Mouse (Mus musculus): ENCODE measurements at regions not wholly inside any gene's neighbourhood (a gene's known extent, or its start where the extent isn't known, plus 50 kb on each side); places are given as distances from the start of the nearest gene placed in this dataset.

GRCm38 (mm10) chr9:17294327-17294726 is 793.2 kb upstream of the Fat3 start:
- no peak for DNase-seq (ENCODE audit: low spot score in 2 of 2)

GRCm38 (mm10) chr9:17288790-17289596 is 787.9 kb upstream of the Fat3 start:
- DNase-seq (ENCODE audit: low spot score in 2 of 2) = no peak

- no peak for DNase-seq (ENCODE audit: low spot score in 2 of 2)
These were observed 778.4 kb upstream of the Fat3 start for GRCm38 (mm10) chr9:17279334-17279990.

GRCm38 (mm10) chr9:17272616-17273015 is 771.5 kb upstream of the Fat3 start:
- DNase-seq (ENCODE audit: low spot score in 2 of 2) = no peak

- peak in 1 of 2 experiments; percentile 18 for DNase-seq (ENCODE audit: low spot score in 2 of 2)
These were observed 768.5 kb upstream of the Fat3 start for GRCm38 (mm10) chr9:17269624-17270023.

GRCm38 (mm10) chr9:17257148-17257547 is 756.1 kb upstream of the Fat3 start:
- DNase-seq (ENCODE audit: low spot score in 2 of 2) = no peak

- DNase-seq (ENCODE audit: low spot score in 2 of 2) = no peak
These were observed 726.0 kb upstream of the Fat3 start for GRCm38 (mm10) chr9:17227091-17227481.

GRCm38 (mm10) chr9:17226475-17227090 is 725.5 kb upstream of the Fat3 start:
- no peak for DNase-seq (ENCODE audit: low spot score in 2 of 2)

GRCm38 (mm10) chr9:17195339-17195738 is 694.3 kb upstream of the Fat3 start:
- no peak for DNase-seq (ENCODE audit: low spot score in 2 of 2)

- no peak for DNase-seq (ENCODE audit: low spot score in 2 of 2)
These were observed 688.5 kb upstream of the Fat3 start for GRCm38 (mm10) chr9:17189552-17189951.

GRCm38 (mm10) chr9:17168193-17168592 is 667.1 kb upstream of the Fat3 start:
- no peak for DNase-seq (ENCODE audit: low spot score in 2 of 2)

GRCm38 (mm10) chr9:17166331-17166730 is 665.2 kb upstream of the Fat3 start:
- DNase-seq (ENCODE audit: low spot score in 2 of 2) = no peak

- no peak for DNase-seq (ENCODE audit: low spot score in 2 of 2)
These were observed 657.6 kb upstream of the Fat3 start for GRCm38 (mm10) chr9:17158481-17159366.

GRCm38 (mm10) chr9:17152369-17152768 is 651.3 kb upstream of the Fat3 start:
- DNase-seq (ENCODE audit: low spot score in 2 of 2) = peak; percentile 60 to 74

GRCm38 (mm10) chr9:17149424-17149823 is 648.3 kb upstream of the Fat3 start:
- DNase-seq (ENCODE audit: low spot score in 2 of 2) = no peak
